Mouse (Mus musculus) neural tube, embryonic 15.5 days (tissue): ENCODE data around the gene Ppat. TPM values are rescaled to one million over a fixed set of nuclear protein-coding genes. Genes with fewer than 3 reads are reported as not detected.
A peak's percentile ranks its signal among the peaks of the same experiment; 100 is the strongest.

ENCODE experiments used
- ATAC-seq: fragments of 200-750 bp; cut with Nextera tagmentation; 2 replicates; pipeline ENCODE4 v1.8.0; 2017; ENCODE audit warnings: mild to moderate bottlenecking, moderate TSS enrichment, moderate library complexity; ENCODE audit not compliant: low FRiP score
- H3K27ac ChIP-seq: fragments of 300-500 bp; sonication (generic); replicated peaks from 2 replicates; pipeline ENCODE4 v1.5.1; 2015; ENCODE audit warnings: mild to moderate bottlenecking, inconsistent platforms
- H3K27me3 ChIP-seq: fragments of 300-500 bp; sonication (generic); replicated peaks from 2 replicates; pipeline ENCODE4 v1.6.1; 2015; ENCODE audit warnings: inconsistent platforms
- H3K36me3 ChIP-seq: fragments of 300-500 bp; sonication (generic); 2 replicates; pipeline ENCODE4 v1.6.1; 2015; ENCODE audit warnings: inconsistent platforms
- H3K4me1 ChIP-seq: fragments of 300-500 bp; sonication (generic); 2 replicates; pipeline ENCODE4 v1.6.1; 2015; ENCODE audit warnings: inconsistent platforms
- H3K4me2 ChIP-seq: fragments of 300-500 bp; sonication (generic); 2 replicates; pipeline ENCODE4 v1.6.1; 2015; ENCODE audit warnings: inconsistent platforms, mild to moderate bottlenecking, moderate library complexity
- H3K4me3 ChIP-seq: fragments of 300-500 bp; sonication (generic); replicated peaks from 2 replicates; pipeline ENCODE4 v1.5.1; 2015; ENCODE audit warnings: mild to moderate bottlenecking, inconsistent platforms
- H3K9ac ChIP-seq: fragments of 300-500 bp; sonication (generic); replicated peaks from 2 replicates; pipeline ENCODE4 v1.6.1; 2015; ENCODE audit warnings: mild to moderate bottlenecking, inconsistent platforms
- H3K9me3 ChIP-seq: fragments of 300-500 bp; sonication (generic); replicated peaks from 2 replicates; pipeline ENCODE4 v1.6.1; 2016; ENCODE audit warnings: inconsistent platforms
- WGBS: fragments of 180-500 bp; shearing (Covaris S2); methylation state at CpG from one replicate; pipeline ENCODE4 v1.1.7; 2015; ENCODE audit warnings: mixed read lengths; 5-methylcytosine and 5-hydroxymethylcytosine counted together
- polyA plus RNA-seq: library from polyadenylated mRNA; unstranded; fragments of >200 nt; fragmentation: Nextera tagmentation; extraction: Ambion mirVana; gene quantifications from 2 replicates; pipeline ENCODE4 v1.2.1, GENCODE M21; 2015

The Ppat gene
- polyA plus RNA-seq, 1 experiment from 2014 or later: 10.6 TPM

- 94% methylated on average over 3 of the region's 3 CpGs for WGBS
- no peak overlapping the region for H3K4me2 ChIP-seq
- H3K9ac ChIP-seq: no peak overlapping the region
- peaks cover 69% of the 10 kb centered on the region for H3K36me3 ChIP-seq
- H3K27ac ChIP-seq: no peak overlapping the region
- ATAC-seq: no peak
- H3K4me1 ChIP-seq: no peaks in the 10 kb centered on the region
- H3K27me3 ChIP-seq: no peaks in the 10 kb centered on the region
- no peak overlapping the region for H3K4me3 ChIP-seq
- no peaks in the 10 kb centered on the region for H3K9me3 ChIP-seq
These were observed 13.3 kb upstream of the Ppat start for GRCm38 (mm10) chr5:76964651-76965050.

GRCm38 (mm10) chr5:76962545-76962944 is 11.2 kb upstream of the Ppat start:
- H3K9me3 ChIP-seq: no peaks in the 10 kb centered on the region
- no peak overlapping the region for H3K4me2 ChIP-seq
- peaks cover 70% of the 10 kb centered on the region for H3K36me3 ChIP-seq
- H3K27me3 ChIP-seq: no peaks in the 10 kb centered on the region
- no peak for ATAC-seq
- H3K27ac ChIP-seq: no peak overlapping the region
- H3K4me1 ChIP-seq: no peaks in the 10 kb centered on the region
- WGBS: 84% methylated on average over 11 of the region's 11 CpGs
- H3K9ac ChIP-seq: no peak overlapping the region
- no peak overlapping the region for H3K4me3 ChIP-seq

- Histone ChIP-seq H3K9ac (no peak overlapping the region), H3K27ac (no peak overlapping the region), H3K4me2 (no peak overlapping the region), H3K9me3 (no peaks in the 10 kb centered on the region), H3K27me3 (no peaks in the 10 kb centered on the region), H3K4me1 (no peaks in the 10 kb centered on the region), H3K4me3 (no peak overlapping the region), H3K36me3 (peaks cover 65% of the 10 kb centered on the region)
- 88% methylated on average over 5 of the region's 5 CpGs for WGBS
- no peak for ATAC-seq
These were observed 8.2 kb upstream of the Ppat start for GRCm38 (mm10) chr5:76959587-76959986.

- H3K9ac ChIP-seq: no peak overlapping the region
- peaks cover 58% of the 10 kb centered on the region for H3K36me3 ChIP-seq
- H3K4me2 ChIP-seq: no peak overlapping the region
- H3K4me1 ChIP-seq: peaks cover 7% of the 10 kb centered on the region; the same call in 1 of the 2 replicates
- H3K27me3 ChIP-seq: no peaks in the 10 kb centered on the region
- 91% methylated on average over 1 of the region's 1 CpGs for WGBS
- ATAC-seq: no peak
- no peak overlapping the region for H3K27ac ChIP-seq
- no peak overlapping the region for H3K4me3 ChIP-seq
- H3K9me3 ChIP-seq: no peaks in the 10 kb centered on the region
These were observed 6.6 kb upstream of the Ppat start for GRCm38 (mm10) chr5:76957954-76958353.

- H3K9ac ChIP-seq: no peak overlapping the region
- H3K4me2 ChIP-seq: no peak overlapping the region
- no peak overlapping the region for H3K4me3 ChIP-seq
- H3K4me1 ChIP-seq: peaks cover 20% of the 10 kb centered on the region
- no peaks in the 10 kb centered on the region for H3K9me3 ChIP-seq
- 84% methylated on average over 4 of the region's 4 CpGs for WGBS
- H3K36me3 ChIP-seq: peaks cover 35% of the 10 kb centered on the region
- H3K27ac ChIP-seq: no peak overlapping the region
- no peak for ATAC-seq
- H3K27me3 ChIP-seq: no peaks in the 10 kb centered on the region
These were observed 4.1 kb upstream of the Ppat start for GRCm38 (mm10) chr5:76955474-76955873.

- H3K36me3 ChIP-seq: peaks cover 28% of the 10 kb centered on the region
- no peak overlapping the region for H3K27ac ChIP-seq
- WGBS: 88% methylated on average over 6 of the region's 6 CpGs
- peaks cover 31% of the 10 kb centered on the region for H3K4me1 ChIP-seq
- H3K4me3 ChIP-seq: no peak overlapping the region
- H3K4me2 ChIP-seq: no peak overlapping the region
- ATAC-seq: no peak
- H3K9me3 ChIP-seq: no peaks in the 10 kb centered on the region
- no peak overlapping the region for H3K9ac ChIP-seq
- no peaks in the 10 kb centered on the region for H3K27me3 ChIP-seq
These were observed 3.0 kb upstream of the Ppat start for GRCm38 (mm10) chr5:76954271-76954900.

- H3K27me3 ChIP-seq: no peaks in the 10 kb centered on the region
- peaks cover 25% of the 10 kb centered on the region for H3K36me3 ChIP-seq
- H3K27ac ChIP-seq: no peak overlapping the region
- no peak overlapping the region for H3K4me2 ChIP-seq
- no peak overlapping the region for H3K4me3 ChIP-seq
- no peak overlapping the region for H3K9ac ChIP-seq
- ATAC-seq: no peak
- 63% methylated on average over 3 of the region's 3 CpGs for WGBS
- no peaks in the 10 kb centered on the region for H3K9me3 ChIP-seq
- H3K4me1 ChIP-seq: peaks cover 33% of the 10 kb centered on the region
These were observed 2.4 kb upstream of the Ppat start for GRCm38 (mm10) chr5:76953794-76954193.

- Histone ChIP-seq H3K4me3 (peak overlapping the region; percentile 81), H3K36me3 (peaks cover 10% of the 10 kb centered on the region), H3K27me3 (no peaks in the 10 kb centered on the region), H3K4me1 (peaks cover 33% of the 10 kb centered on the region), H3K27ac (peak overlapping the region; percentile 91), H3K4me2 (peak overlapping the region; percentile 89), H3K9me3 (no peaks in the 10 kb centered on the region), H3K9ac (peak overlapping the region; percentile 56)
- 15% methylated on average over 7 of the region's 7 CpGs for WGBS
- no peak for ATAC-seq
These were observed 998 bp upstream of the Ppat start for GRCm38 (mm10) chr5:76952112-76953040.

GRCm38 (mm10) chr5:76950343-76951105 is 854 bp downstream of the Ppat start:
- H3K4me2 ChIP-seq: peak overlapping the region; percentile 89
- H3K4me1 ChIP-seq: peaks cover 38% of the 10 kb centered on the region
- peak overlapping the region; percentile 56 for H3K9ac ChIP-seq
- peak; percentile 49; the same call in 1 of the 2 replicates for ATAC-seq
- H3K27ac ChIP-seq: peak overlapping the region; percentile 91
- H3K9me3 ChIP-seq: no peaks in the 10 kb centered on the region
- under 1% methylated on average over 24 of the region's 24 CpGs for WGBS
- H3K36me3 ChIP-seq: no peaks in the 10 kb centered on the region
- H3K4me3 ChIP-seq: peak overlapping the region; percentile 81
- no peaks in the 10 kb centered on the region for H3K27me3 ChIP-seq

- Histone ChIP-seq H3K4me3 (no peak overlapping the region), H3K27ac (no peak overlapping the region), H3K4me1 (peaks cover 29% of the 10 kb centered on the region), H3K4me2 (no peak overlapping the region), H3K36me3 (no peaks in the 10 kb centered on the region), H3K27me3 (no peaks in the 10 kb centered on the region), H3K9ac (no peak overlapping the region), H3K9me3 (no peaks in the 10 kb centered on the region)
- no peak for ATAC-seq
- 95% methylated on average over 4 of the region's 4 CpGs for WGBS
These were observed 3.6 kb downstream of the Ppat start for GRCm38 (mm10) chr5:76947758-76948157.

GRCm38 (mm10) chr5:76947142-76947541 is 4.2 kb downstream of the Ppat start:
- Histone ChIP-seq H3K9ac (no peak overlapping the region), H3K4me3 (no peak overlapping the region), H3K4me1 (peaks cover 23% of the 10 kb centered on the region), H3K9me3 (no peaks in the 10 kb centered on the region), H3K4me2 (no peak overlapping the region), H3K36me3 (no peaks in the 10 kb centered on the region), H3K27ac (no peak overlapping the region), H3K27me3 (no peaks in the 10 kb centered on the region)
- WGBS: 93% methylated on average over 4 of the region's 4 CpGs
- no peak for ATAC-seq
